Mouse (Mus musculus): ENCODE results near the gene Sstr4. TPM values are rescaled to one million over a fixed set of nuclear protein-coding genes. Genes with fewer than 3 reads are reported as not detected.

The Sstr4 gene
- polyA plus RNA-seq, 1 experiment from 2014 or later, result 3.1 TPM

- no peak overlapping the region for H3K27ac ChIP-seq (ENCODE audit: low read length)
- 49% methylated on average over 3 of the region's 3 CpGs for WGBS
- no peaks in the 10 kb centered on the region for H3K36me3 ChIP-seq (ENCODE audit: control insufficient read depth, insufficient read depth, low read length)
- H3K9ac ChIP-seq (ENCODE audit: low read length), result no peak overlapping the region
- ATAC-seq (ENCODE audit: low read depth), result no peak
- H3K4me3 ChIP-seq (ENCODE audit: low read length), result no peak overlapping the region
- peaks cover 4% of the 10 kb centered on the region; the same call in 1 of the 2 replicates for H3K4me1 ChIP-seq (replicated peaks; ENCODE audit: control insufficient read depth, insufficient read depth, low read length)
- no peaks in the 10 kb centered on the region for H3K27me3 ChIP-seq (ENCODE audit: control insufficient read depth, insufficient read depth, low read depth, low read length)
- H3K4me2 ChIP-seq (ENCODE audit: low read depth, low read length), result peak overlapping the region; percentile 23
- H3K9me3 ChIP-seq (ENCODE audit: control insufficient read depth, low read length), result no peaks in the 10 kb centered on the region
These were observed 41.1 kb downstream of the Sstr4 start for GRCm38 (mm10) chr2:148436285-148436684.

GRCm38 (mm10) chr2:148439691-148440276 is 44.6 kb downstream of the Sstr4 start:
- Histone ChIP-seq H3K9ac (ENCODE audit: low read length) (peak overlapping the region; percentile 55), H3K27ac (ENCODE audit: low read length) (peak overlapping the region; percentile 43), H3K4me3 (ENCODE audit: low read length) (peak overlapping the region; percentile 43), H3K27me3 (ENCODE audit: control insufficient read depth, insufficient read depth, low read depth, low read length) (no peaks in the 10 kb centered on the region), H3K4me1 (replicated peaks; ENCODE audit: control insufficient read depth, insufficient read depth, low read length) (peaks cover 11% of the 10 kb centered on the region), H3K36me3 (ENCODE audit: control insufficient read depth, insufficient read depth, low read length) (no peaks in the 10 kb centered on the region), H3K9me3 (ENCODE audit: control insufficient read depth, low read length) (no peaks in the 10 kb centered on the region), H3K4me2 (ENCODE audit: low read depth, low read length) (peak overlapping the region; percentile 45)
- ATAC-seq (ENCODE audit: low read depth), result no peak
- 33% methylated on average over 3 of the region's 3 CpGs for WGBS

GRCm38 (mm10) chr2:148441421-148441820 is 46.3 kb downstream of the Sstr4 start:
- peak overlapping the region; percentile 55 for H3K9ac ChIP-seq (ENCODE audit: low read length)
- peak overlapping the region; percentile 19; the same call in 1 of the 2 replicates for H3K4me2 ChIP-seq (ENCODE audit: low read depth, low read length)
- H3K27me3 ChIP-seq (ENCODE audit: control insufficient read depth, insufficient read depth, low read depth, low read length), result no peaks in the 10 kb centered on the region
- peak overlapping the region; percentile 47 for H3K4me3 ChIP-seq (ENCODE audit: low read length)
- H3K4me1 ChIP-seq (replicated peaks; ENCODE audit: control insufficient read depth, insufficient read depth, low read length), result peaks cover 11% of the 10 kb centered on the region
- 68% methylated on average over 10 of the region's 10 CpGs for WGBS
- ATAC-seq (ENCODE audit: low read depth), result no peak
- H3K27ac ChIP-seq (ENCODE audit: low read length), result peak overlapping the region; percentile 61
- H3K9me3 ChIP-seq (ENCODE audit: control insufficient read depth, low read length), result no peaks in the 10 kb centered on the region
- H3K36me3 ChIP-seq (ENCODE audit: control insufficient read depth, insufficient read depth, low read length), result no peaks in the 10 kb centered on the region

GRCm38 (mm10) chr2:148442172-148442571 is 47.0 kb downstream of the Sstr4 start:
- WGBS, result 57% methylated on average over 4 of the region's 4 CpGs

GRCm38 (mm10) chr2:148442710-148443109 is 47.6 kb downstream of the Sstr4 start:
- Histone ChIP-seq H3K4me2 (ENCODE audit: low read depth, low read length) (peak overlapping the region; percentile 3; the same call in 1 of the 2 replicates), H3K4me1 (replicated peaks; ENCODE audit: control insufficient read depth, insufficient read depth, low read length) (peaks cover 14% of the 10 kb centered on the region), H3K9me3 (ENCODE audit: control insufficient read depth, low read length) (no peaks in the 10 kb centered on the region), H3K27ac (ENCODE audit: low read length) (peak overlapping the region; percentile 79), H3K9ac (ENCODE audit: low read length) (peak overlapping the region; percentile 55), H3K36me3 (ENCODE audit: control insufficient read depth, insufficient read depth, low read length) (no peaks in the 10 kb centered on the region), H3K27me3 (ENCODE audit: control insufficient read depth, insufficient read depth, low read depth, low read length) (no peaks in the 10 kb centered on the region), H3K4me3 (ENCODE audit: low read length) (peak overlapping the region; percentile 47)
- no peak for ATAC-seq (ENCODE audit: low read depth)
- WGBS, result 72% methylated on average over 4 of the region's 4 CpGs

More at GRCm38 (mm10) chr2:148442172-148442571, 47.0 kb downstream of the Sstr4 start:
- H3K4me2 ChIP-seq (ENCODE audit: low read depth, low read length), result peak overlapping the region; percentile 19; the same call in 1 of the 2 replicates
- H3K36me3 ChIP-seq (ENCODE audit: control insufficient read depth, insufficient read depth, low read length), result no peaks in the 10 kb centered on the region
- H3K4me1 ChIP-seq (replicated peaks; ENCODE audit: control insufficient read depth, insufficient read depth, low read length), result peaks cover 11% of the 10 kb centered on the region
- peak overlapping the region; percentile 79 for H3K27ac ChIP-seq (ENCODE audit: low read length)
- peak overlapping the region; percentile 47 for H3K4me3 ChIP-seq (ENCODE audit: low read length)
- ATAC-seq (ENCODE audit: low read depth), result no peak; the same call in 1 of the 2 replicates
- H3K27me3 ChIP-seq (ENCODE audit: control insufficient read depth, insufficient read depth, low read depth, low read length), result no peaks in the 10 kb centered on the region
- no peaks in the 10 kb centered on the region for H3K9me3 ChIP-seq (ENCODE audit: control insufficient read depth, low read length)
- peak overlapping the region; percentile 55 for H3K9ac ChIP-seq (ENCODE audit: low read length)

- Histone ChIP-seq H3K36me3 (ENCODE audit: control insufficient read depth, insufficient read depth, low read length) (no peaks in the 10 kb centered on the region), H3K27me3 (ENCODE audit: control insufficient read depth, insufficient read depth, low read depth, low read length) (no peaks in the 10 kb centered on the region), H3K9ac (ENCODE audit: low read length) (peak within 1 kb of the TSS; percentile 55), H3K9me3 (ENCODE audit: control insufficient read depth, low read length) (no peaks in the 10 kb centered on the region), H3K4me2 (ENCODE audit: low read depth, low read length) (peak within 1 kb of the TSS; percentile 3), H3K27ac (ENCODE audit: low read length) (peak within 1 kb of the TSS; percentile 79), H3K4me3 (ENCODE audit: low read length) (peak within 1 kb of the TSS; percentile 47), H3K4me1 (replicated peaks; ENCODE audit: control insufficient read depth, insufficient read depth, low read length) (peaks cover 14% of the 10 kb centered on the region)
- ATAC-seq (ENCODE audit: low read depth), result peak; percentile 69
- 36% methylated on average over 13 of the region's 13 CpGs for WGBS
These were observed 48.3 kb downstream of the Sstr4 start, which contains the start of gene Cd93 for GRCm38 (mm10) chr2:148443249-148443958. Gene Cd93, minus strand, starts transcription at chr2:148443563.

GRCm38 (mm10) chr2:148444472-148444871 is 49.3 kb downstream of the Sstr4 start:
- peak; percentile 37 for ATAC-seq (ENCODE audit: low read depth)
- H3K4me3 ChIP-seq (ENCODE audit: low read length), result no peak overlapping the region
- no peaks in the 10 kb centered on the region for H3K36me3 ChIP-seq (ENCODE audit: control insufficient read depth, insufficient read depth, low read length)
- H3K27ac ChIP-seq (ENCODE audit: low read length), result peak overlapping the region; percentile 51
- no peaks in the 10 kb centered on the region for H3K27me3 ChIP-seq (ENCODE audit: control insufficient read depth, insufficient read depth, low read depth, low read length)
- 42% methylated on average over 1 of the region's 1 CpGs for WGBS
- H3K4me2 ChIP-seq (ENCODE audit: low read depth, low read length), result no peak overlapping the region
- H3K4me1 ChIP-seq (replicated peaks; ENCODE audit: control insufficient read depth, insufficient read depth, low read length), result peaks cover 14% of the 10 kb centered on the region
- H3K9me3 ChIP-seq (ENCODE audit: control insufficient read depth, low read length), result no peaks in the 10 kb centered on the region
- no peak overlapping the region for H3K9ac ChIP-seq (ENCODE audit: low read length)

- Histone ChIP-seq H3K27ac (ENCODE audit: low read length) (no peak overlapping the region), H3K4me2 (ENCODE audit: low read depth, low read length) (no peak overlapping the region), H3K4me1 (replicated peaks; ENCODE audit: control insufficient read depth, insufficient read depth, low read length) (peaks cover 12% of the 10 kb centered on the region), H3K27me3 (ENCODE audit: control insufficient read depth, insufficient read depth, low read depth, low read length) (no peaks in the 10 kb centered on the region), H3K9ac (ENCODE audit: low read length) (no peak overlapping the region), H3K9me3 (ENCODE audit: control insufficient read depth, low read length) (no peaks in the 10 kb centered on the region), H3K36me3 (ENCODE audit: control insufficient read depth, insufficient read depth, low read length) (no peaks in the 10 kb centered on the region), H3K4me3 (ENCODE audit: low read length) (no peak overlapping the region)
- ATAC-seq (ENCODE audit: low read depth), result no peak
- WGBS, result 83% methylated on average over 1 of the region's 1 CpGs
These were observed 50.5 kb downstream of the Sstr4 start for GRCm38 (mm10) chr2:148445616-148446015.

Measured in lung, embryonic 16.5 days (tissue).